Mouse (Mus musculus) spleen, postnatal 36 days (tissue): Measurements from ENCODE around the gene Ccdc91.

Experiments
- DNase-seq, 2 experiments: peaks; one replicate each; pipeline ENCODE4 v3.0.0; 2022; ENCODE audit warnings: low spot score in 2 of 2, mixed read lengths in 1 of 2

Ccdc91 gene

DNA sequence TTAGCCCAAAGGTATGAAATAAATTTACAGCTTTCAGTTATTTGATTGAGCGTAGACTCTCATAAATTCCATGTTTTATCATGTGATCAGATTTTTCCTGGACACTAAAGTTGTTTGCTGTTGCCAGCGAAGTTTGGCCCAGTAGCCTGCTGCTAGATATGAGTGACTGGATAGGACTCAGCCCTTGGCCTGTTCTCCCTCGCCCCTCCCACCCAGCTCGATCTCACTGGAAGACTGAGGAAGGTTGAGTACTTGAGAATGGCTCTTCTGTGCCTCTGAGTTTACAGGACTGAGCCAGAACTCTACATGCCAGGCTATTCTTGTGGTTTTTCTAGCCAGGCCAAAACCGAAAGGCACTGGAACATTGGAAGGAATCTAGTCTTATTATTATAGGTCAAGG, 93.6 kb downstream of the Ccdc91 start:
- no peak for DNase-seq

DNA sequence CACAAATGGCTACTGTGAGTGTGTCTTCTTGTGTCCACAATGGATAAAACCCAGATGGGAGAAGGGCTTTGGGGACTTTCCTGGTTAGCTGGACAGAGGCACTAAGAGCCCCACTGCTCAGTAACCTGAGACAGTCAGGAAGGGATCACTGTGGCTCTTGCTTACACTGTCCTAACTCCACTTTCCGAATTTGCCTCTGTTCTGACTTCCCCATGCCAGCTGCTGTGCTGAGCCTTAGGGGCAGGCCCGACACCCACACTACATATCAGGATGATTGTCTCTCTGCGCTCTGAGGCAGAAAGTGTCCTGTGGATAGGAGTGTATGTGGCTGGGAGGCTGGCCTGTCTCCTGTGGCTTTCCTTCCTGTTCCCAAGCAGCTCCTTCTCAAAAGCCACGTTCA, 97.5 kb downstream of the Ccdc91 start:
- no peak for DNase-seq

DNA sequence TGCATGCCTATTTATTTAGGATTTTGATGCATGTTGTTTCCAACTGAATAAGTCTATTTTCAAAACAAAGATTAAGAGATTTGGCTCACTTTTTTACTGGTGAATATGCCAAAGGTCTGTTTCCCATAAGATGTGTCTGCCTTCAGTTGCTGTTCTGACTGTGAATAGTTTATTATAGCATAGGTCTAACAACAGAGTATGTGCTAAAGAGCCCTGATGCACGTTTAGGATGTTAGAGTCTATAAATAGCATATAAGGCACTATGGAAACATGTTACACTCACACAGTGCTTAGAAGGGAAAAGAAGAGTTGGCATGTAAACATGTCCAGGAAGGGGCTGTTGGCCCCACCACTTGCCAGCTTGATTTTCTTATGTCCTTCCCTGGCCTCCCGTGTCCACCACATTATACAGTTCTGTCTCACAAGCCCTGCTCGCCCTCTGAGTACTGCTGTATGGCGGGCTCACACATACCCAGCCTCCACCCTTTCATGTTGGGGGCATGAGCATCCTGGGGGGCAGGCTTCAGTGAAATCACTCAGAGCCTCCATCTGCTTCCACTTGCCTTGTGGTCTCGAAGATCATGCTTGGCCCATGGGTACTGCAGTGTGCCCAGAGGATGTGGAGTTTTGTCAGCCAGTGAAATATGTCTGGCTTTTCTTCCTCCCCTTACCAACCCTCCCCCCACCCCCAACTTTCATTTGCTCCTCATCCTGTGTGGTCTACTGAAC, 99.0 kb downstream of the Ccdc91 start:
- no peak for DNase-seq

DNA sequence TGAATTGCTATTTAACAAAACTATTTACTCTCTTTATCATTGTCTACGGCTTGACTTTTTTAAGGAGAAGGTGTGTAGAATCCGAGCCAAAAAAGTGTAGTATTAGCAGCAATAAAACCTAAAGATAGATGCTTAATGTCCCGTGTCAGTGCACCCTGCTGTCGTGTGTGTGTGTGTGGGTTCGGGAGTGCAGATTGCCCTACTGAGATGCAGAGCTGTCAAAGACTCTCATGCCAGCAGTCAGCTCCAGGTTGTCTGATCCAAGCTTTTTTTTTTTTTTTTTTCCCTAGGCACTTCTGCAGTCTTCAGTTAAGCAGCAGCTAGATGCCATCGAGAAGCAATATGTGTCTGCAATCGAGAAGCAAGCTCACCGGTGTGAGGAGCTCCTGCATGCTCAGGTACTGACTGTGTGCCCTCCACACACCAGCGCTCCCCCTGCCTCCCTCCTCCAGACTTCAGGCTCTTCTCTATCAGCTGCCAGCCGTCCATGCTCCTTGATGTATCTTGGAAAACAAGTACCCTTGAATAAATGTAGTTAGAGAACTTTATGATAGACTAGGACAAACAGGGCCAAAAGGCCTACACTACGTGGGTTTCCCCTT, 99.7 kb downstream of the Ccdc91 start:
- DNase-seq = no peak

DNA sequence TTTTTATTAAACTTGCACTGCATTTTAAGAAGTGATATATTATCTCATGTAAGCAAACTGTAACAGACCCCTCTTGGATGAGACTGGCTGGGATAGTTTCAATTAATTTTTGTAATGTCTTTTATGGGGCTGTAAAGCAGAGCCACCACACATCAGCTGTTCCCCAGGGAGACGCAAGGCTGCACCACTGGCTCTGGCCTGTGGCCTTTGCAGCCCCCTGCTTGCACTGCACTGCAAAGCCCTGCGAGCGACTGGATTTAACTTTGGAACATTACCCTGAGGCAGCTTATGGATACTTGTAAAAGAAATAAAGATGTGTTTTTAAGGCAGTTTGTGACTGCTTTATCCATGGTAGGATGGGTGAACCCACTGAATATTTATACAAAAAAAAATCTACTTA, 112.0 kb downstream of the Ccdc91 start:
- no peak for DNase-seq

DNA sequence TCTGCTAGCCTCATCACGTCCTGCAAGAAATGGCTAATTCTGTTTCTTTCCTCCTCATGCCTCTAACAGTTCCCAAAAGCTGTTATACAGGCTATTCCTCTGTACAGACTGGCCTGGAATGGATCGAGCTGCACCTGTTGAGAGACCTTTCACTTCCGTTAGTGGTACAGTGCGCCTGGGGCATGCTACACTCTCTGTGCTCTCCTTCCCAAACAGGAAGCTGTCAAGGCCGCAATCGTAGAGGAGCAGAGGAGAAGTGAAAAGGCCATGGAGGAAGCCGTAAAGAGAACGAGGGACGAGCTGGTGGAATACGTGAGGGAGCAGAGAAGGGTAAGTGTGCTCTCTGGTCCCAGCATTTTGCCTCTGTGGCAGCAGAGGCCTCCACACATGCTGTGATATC, 131.0 kb downstream of the Ccdc91 start:
- DNase-seq = no peak

DNA sequence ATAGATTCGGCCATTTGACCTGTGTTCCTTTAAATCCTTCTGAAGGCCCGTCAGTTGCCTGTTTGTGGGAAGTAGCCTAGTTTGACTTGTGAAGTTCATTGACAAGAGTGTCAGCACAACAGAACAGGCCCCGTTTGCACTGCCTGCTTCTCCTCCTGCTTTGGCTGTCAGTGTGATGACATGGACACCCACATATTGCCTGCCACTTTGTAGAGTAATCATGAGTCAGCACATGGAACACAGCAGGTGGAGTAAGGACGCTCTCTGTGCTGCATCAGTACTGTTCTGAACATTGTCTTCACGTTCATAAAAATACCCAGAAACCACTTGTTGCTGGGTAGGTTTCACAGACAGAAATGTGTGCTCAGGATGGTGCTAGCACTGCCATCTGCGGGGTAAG, 132.0 kb downstream of the Ccdc91 start:
- DNase-seq = no peak

DNA sequence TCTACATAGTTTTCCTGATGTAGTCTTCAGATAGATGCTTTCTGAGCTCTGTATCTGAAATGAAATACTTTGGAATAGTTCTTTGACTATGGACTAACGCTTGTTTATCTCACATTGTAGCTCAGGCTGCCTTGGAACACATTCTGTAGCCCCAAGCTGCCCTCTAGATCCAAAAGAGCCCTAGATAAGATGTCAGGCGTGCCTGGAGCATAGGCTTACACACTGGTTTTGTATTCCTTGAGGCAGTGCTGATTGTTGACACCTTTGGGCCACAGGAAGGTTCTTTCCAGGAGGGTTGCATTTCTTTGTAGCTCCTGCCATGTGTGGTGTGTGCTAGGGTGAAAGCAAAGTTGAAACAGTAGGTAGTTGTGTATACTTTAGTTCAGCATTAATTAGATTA, 139.7 kb downstream of the Ccdc91 start:
- DNase-seq = no peak

DNA sequence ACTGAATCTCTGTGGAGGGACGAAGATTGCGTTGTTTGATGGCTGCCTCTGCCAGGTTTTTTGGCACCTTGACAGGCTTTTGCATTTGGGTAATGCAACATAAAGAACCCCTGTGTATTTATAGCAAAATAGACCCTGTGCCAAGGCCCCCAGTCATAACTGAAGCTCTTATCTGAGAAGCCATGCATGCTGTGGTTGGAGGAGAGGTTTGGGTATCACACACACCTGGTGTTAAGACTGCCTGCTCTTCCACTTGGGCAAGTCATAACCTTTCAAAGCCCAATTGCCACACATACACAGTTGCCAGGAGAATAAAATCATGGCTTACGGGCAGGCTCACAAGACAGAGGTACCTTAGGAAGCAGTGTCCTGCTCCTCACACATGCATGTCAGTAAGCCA, 147.5 kb downstream of the Ccdc91 start:
- DNase-seq = no peak

DNA sequence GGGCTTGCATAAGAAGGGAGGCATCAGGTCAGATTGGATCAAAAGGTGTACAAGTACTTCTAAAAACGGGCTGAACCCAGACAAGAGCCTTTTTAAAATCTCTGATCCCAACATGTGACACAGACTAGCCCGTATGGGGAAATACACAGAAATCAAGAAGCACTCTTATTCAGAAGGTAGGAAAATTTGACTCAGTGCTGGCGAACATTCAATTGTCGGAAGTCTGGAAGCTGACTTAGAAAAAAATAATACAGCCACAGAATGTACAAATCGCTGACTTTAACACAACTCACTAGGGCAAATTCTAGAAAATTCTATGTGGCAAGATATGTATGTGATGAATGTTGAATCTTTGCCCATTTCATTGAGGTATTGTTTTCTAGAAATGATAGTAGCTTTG, 160.8 kb downstream of the Ccdc91 start:
- no peak for DNase-seq

DNA sequence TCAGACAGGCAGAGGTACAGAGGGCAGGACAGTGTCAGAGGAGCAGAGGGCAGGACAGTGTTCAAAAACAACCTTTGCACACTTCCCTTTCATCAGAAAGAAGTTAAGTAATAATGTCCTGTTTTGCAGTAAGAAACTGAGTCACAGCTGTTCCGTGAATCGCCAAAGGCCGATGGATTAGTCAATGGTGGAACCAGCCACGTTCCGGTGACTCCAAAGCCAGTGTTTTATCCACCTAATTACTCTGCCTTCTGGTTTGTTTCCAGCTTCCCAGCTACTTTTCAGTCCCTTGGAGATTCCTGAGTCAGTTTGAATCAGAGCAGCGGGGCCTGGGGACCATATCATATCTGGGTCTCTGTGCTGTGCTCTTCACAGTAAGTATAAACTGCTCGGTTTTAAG, 168.2 kb downstream of the Ccdc91 start:
- DNase-seq = no peak

DNA sequence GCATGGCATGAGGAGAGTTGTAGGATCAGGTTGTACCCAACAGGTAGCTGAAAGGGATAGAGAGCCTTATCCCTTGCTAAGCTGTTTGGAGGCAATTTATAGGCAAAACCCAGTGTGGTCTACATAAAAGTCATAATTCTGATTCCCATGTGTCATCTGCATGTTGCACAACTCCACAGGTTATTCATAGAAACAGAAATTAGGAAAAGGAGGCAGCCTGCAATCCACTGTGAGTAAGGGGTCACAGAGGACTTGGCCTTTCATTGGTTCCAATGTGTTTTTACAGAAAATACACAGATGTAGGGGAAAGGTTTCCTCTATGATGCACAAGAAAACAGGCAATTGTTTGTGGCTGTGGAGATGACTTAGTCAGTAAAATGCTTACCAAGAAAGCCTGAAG, 168.8 kb downstream of the Ccdc91 start:
- DNase-seq = no peak

DNA sequence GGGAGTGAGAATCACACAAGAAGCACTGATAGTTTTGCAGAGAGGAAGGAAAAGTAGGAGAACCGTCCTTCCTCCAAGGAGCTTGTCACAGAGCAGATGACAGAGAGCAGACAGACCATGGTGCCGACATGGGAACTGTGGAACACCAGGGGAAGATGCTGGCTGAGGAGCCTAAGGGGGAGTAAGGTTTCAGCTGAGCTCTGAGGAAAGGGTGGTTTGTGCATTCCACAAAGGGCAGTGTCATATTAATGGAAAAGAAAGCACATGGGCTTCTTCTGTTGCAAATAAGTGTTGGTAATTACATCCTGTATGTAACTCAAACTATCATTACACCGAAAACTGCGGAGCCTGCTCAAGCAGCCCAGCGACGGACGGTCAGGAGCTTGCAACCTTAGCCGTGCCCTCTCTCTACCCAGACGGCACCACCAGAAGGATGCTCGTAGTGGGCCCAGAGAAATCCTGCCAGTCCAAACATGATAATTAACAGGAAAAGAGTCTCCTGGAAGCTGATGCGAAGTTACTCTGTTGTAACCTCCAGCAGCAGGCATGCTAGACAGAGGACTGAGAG, 170.9 kb downstream of the Ccdc91 start:
- DNase-seq = no peak

DNA sequence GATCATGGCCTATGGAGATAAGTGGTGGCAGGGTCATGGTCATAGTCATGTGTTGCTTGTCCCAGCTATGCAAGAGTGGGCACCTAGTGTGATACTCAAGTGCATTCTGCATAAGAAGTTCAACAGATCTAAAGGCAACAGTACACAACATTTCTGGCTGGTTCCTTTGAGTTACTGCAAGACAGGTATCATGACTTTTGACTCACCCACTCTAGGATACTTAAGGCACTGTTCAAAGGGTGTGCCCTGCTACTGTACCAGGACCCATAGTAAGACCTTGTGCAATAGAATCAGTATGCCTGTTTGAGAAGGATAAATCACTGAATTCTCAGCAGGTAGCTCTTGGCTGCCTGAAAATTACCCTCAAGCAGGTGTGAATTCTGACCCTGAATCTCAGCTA, 182.4 kb downstream of the Ccdc91 start:
- no peak for DNase-seq

DNA sequence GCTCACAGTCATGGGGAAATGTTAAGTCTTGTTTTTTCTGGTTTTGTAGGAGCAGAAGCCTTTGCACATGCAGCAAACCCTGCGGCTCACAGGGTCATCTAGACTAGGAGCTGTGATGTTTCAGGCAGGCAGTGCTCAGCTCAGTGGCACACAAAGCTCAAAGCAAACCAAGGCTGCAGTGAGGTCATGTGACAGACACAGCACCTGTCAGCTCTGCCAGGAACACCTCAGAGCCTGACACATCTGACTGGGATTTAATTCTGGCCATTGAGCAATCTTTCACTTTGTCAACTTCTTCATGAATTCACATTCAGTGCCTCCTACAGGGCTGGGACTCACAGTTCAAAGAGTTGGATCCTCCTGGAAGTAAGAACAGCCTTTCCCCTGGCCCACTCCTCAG, 185.1 kb downstream of the Ccdc91 start:
- no peak for DNase-seq

DNA sequence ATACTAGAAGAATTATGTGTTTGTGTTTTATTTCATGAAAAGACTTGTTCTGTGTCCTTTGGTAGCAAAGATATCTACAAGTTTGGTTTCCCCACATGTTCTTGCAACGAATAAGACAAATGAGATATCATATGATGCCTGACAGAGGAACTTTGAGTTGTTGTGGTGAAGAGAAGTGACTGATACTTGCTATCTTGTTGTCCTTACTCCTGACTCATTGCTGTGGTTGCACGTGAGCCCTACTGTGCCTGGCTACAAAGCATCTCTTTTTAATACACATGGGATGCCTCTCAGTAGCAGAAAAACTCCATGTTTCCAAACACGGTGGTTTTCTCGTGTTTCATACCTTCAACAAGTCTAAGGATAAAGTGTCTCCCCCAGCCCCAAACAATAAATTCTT, 186.2 kb downstream of the Ccdc91 start:
- no peak for DNase-seq

DNA sequence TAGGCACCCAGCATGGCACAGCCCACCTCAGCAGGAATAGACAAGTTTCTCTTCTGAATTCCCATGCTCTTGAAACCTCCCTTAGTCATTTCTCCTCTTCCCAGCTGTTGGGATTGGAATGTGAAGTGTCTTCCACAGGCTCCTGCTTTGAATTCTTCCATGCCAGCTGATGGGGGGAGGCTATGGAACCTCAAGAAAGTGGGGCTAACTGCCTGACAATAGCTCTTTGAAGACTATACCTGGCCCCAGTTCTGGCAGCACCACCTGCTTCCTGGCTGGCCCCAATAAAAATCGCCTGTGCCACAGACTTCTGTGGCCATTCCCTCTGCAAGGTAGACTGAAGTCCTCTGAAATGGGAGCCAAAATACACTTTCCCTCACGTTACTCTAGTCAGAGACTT, 187.0 kb downstream of the Ccdc91 start:
- no peak for DNase-seq

DNA sequence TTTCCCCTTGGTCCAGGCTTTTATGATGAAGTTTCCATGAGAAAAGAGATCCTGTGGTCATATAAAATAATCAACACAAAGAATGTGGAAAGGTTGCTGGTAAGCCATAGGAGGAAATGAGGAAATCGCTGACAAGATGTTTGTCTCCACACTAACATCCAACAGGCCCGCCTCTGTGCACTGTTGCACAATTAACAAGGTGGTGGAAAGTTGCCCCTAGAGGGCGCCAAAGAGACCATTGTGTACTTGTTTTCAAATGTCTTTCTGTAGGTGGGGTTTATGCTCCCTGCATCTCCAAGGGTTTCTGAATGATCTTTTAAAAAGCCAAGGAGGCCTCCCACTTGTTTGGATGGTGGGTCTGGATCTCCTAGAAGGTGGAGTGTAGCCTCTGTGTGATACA, 188.7 kb downstream of the Ccdc91 start:
- peak in 1 of 2 experiments; percentile 2 for DNase-seq

DNA sequence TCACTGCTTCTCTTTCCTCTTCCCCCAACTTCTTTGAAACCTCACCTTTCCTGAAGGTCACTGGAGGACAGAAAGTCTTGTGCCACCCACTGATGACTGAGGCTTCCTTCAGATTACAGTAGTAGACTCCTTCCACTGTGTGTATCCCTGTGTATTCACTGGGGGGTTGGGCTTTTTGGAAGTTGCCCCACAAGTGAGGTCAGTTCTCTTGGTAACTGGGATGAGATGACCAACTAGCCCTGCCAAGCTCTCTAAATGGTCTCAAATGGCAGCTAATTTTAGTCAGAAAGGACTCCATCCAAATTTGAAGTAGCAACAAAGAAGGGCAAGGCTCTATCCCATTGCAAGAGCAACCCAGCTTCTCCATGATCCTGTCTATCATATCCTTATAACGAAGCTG, 195.7 kb downstream of the Ccdc91 start:
- DNase-seq = no peak

DNA sequence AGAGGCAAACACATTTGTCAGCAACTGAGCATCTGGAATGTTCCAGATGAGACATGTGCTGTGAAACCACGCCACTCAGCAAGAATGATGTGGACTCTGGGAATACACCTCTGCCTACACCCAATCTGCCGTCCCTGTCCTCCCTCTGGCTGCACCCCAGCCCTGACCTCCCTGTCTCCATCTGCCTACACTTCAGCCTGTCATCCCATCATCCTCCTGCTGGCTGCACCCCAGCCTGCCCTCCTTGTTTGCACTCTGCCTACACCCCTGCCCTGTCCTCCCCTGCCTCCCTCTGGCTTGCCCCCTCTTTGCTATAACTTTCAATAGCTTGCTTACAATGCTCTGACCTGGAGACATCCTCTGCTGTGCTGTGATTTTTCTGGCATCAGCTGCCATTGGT, 196.9 kb downstream of the Ccdc91 start:
- no peak for DNase-seq

DNA sequence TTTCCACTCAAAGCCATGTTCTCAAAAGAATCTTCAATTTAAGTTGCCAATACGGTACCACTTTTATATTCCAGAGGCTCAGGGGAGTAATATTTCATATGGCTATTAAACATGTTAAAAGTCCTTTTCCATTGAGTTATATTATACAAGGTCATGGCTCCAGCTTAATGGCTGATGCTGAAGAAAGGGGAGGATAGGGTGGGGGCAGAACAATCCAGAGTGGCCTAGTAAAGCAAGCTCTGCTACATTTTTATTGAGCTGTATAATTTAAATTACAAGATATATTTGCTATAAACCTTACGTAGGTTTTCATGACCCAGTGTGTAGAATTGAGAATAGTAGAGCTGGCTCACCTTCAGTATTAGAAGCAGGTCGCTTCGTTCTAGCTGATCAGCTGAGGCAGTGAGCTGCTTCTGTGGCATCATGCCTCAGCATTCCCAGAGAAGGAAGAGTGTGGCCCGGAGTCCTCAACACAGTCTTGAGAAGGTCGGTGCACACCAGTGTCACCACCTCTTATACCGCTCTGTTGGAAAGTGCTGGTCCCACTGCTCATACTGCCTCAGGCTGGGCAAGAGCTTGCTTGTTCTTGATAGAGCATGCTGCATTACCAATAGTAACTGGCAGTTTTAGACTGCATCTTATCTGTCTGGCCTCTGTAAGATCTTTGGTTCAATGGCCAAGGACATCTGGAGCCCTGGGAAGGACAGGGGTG, 199.6 kb downstream of the Ccdc91 start:
- DNase-seq = no peak

DNA sequence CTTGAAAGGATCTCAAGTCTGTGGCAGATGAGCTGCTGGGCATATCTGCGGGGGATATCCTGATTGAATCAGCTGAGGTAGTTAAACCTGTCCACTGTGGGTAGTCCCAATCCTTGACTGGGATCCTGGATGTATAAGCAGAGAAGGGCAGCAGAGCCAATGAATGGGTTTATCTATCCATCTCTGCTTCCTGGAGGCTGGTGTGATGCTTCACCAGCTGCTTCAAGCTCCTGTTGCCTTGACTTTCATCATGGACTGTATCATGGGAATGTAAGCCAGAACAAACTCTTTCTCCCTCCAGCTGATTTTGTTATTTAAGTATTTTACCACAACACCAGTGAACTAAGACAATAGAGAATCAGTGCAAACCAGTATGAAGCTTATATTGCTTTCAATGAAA, 200.6 kb downstream of the Ccdc91 start:
- no peak for DNase-seq
